Mouse (Mus musculus): ENCODE measurements around the gene Wfikkn2.

Wfikkn2 gene

GRCm38 (mm10) chr11:94189579-94189978 lies 56.2 kb downstream of the Wfikkn2 start:
- no peak for DNase-seq (ENCODE audit: low read depth)

All from c-Kit-positive CD71-negative TER-119-negative erythroid progenitor cells, embryonic 14.5 days (primary cell).